Mouse (Mus musculus): ENCODE data around the gene Adgrl2. TPM values are rescaled to one million over a fixed set of nuclear protein-coding genes. Genes with fewer than 3 reads are reported as not detected.

The Adgrl2 gene
- total RNA-seq, 2 experiments from 2014 or later = 102 to 112 TPM

DNA sequence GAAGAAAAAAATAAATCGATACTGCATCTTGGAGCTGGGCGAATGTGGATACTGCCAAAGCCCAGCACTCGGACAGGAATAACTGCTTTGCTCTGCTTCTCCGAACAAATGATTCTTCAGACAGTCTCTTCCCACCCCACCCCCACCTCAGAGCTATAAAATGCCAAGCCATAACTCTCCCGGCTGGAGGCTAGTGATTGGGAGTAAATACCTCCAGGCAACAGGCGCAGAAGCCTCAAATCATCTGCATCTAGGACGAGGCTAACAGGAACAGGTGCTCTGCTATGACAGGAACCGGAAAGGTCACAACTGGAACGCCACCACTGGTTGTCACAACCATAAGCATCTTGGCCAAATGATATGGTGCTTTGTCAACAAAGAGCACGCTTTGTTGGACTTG, 94.1 kb downstream of the Adgrl2 start:
- intact Hi-C loops (cut with DNase I) = loop anchor here (10.0 kb wide), 1 partner anchor 551 kb away; no protein-coding TSS in a partner anchor
- DNase-seq = no peak

DNA sequence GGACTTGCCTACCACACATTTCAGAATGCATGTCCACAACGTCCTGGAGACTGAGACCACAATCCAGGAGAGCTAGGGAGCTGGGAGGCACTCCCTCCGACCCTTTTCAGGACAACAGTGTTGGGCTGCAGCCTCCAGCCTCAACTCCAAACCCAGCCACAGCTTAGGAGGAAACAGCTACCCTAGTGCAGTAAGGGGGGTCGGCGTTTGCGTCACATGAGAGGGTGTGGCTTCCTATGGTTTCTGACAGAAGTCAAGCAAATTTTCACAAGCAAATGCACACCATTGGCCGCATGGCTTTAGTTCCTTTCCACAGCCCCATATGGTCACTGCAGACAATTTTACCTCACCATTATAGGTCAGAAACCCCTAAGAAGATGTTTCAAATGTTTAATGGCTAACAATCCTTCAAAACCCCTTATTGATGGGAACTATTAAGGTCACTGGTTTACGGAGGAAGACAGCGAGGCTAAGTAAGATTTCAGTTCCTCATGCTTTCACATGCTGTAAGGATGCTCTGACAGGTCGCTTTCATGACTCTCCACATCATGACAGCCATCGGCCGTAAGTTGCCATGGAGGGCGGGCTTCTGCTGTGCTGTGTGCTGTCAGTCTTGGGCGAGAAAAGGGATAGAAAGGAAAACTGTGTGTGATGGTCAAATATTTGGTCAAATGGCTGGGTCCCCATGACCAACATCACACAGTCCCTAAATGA, 94.8 kb downstream of the Adgrl2 start:
- DNase-seq = peak in 1 of 2 experiments; percentile 23
- intact Hi-C loops (cut with DNase I) = loop anchor here (10.0 kb wide), 1 partner anchor 551 kb away; no protein-coding TSS in a partner anchor

DNA sequence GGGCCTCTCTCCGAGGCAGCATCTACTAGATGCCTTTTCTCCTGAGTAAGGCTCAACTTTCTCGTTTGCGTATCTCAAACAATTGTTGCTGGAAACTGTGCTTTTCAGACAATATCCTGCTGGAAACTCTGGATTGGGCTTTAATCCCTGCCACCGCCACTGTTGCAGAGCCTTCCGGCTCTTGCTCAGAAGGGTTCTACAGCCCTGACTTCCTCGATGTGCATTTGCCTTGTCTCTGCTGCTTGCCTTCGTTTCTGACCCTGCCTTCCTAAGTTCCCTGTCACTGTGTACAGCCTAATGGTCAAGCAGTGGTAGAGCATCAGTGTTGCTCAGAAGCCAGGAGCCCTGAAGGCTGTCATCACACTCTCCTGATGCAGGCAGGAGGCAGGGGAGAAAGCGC, 95.5 kb downstream of the Adgrl2 start:
- no peak for DNase-seq
- intact Hi-C loops (cut with DNase I) = loop anchor here (5.0 to 10.0 kb wide), 2 partner anchors 92 to 550 kb away; no protein-coding TSS in a partner anchor

DNA sequence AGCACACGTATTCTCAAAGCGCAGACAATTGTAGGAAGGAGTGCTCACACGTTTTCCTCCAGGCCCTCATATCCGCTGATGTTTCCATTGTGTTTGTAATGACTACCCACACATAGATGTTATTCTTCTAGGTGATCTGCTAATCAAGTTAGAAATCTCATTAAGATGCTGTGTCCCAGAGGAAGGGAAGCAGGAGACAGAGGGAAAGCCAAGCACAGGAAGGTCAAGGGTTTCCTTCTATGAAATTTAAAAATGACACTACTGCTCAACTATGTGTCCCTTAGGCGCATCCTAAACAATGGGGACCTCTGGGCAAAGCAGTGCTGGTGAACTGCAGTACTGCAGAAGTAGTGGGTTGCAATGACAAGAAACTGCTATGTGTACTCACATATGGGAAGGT, 102.5 kb downstream of the Adgrl2 start:
- DNase-seq = no peak
- intact Hi-C loops (cut with DNase I) = no loop called here

DNA sequence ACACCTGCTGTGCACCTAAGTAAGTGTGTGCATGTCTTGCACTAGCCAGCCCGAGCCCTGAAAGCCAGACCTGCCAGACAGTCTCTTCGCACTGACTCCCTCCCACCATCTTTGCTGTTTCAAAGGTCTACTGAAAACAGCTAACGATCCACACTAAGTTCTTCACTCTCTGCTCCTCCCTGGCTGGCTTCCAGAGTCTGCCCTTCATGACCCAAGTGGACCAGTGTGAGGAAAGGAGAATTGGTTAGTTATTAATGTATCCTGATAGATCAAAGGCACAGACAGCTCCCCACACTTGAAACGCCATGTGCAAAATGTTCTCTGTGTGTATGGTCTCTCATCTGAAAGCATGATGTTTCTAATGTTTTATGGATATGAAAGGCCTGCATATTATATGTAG, 103.4 kb downstream of the Adgrl2 start:
- intact Hi-C loops (cut with DNase I) = no loop called here
- DNase-seq = no peak

DNA sequence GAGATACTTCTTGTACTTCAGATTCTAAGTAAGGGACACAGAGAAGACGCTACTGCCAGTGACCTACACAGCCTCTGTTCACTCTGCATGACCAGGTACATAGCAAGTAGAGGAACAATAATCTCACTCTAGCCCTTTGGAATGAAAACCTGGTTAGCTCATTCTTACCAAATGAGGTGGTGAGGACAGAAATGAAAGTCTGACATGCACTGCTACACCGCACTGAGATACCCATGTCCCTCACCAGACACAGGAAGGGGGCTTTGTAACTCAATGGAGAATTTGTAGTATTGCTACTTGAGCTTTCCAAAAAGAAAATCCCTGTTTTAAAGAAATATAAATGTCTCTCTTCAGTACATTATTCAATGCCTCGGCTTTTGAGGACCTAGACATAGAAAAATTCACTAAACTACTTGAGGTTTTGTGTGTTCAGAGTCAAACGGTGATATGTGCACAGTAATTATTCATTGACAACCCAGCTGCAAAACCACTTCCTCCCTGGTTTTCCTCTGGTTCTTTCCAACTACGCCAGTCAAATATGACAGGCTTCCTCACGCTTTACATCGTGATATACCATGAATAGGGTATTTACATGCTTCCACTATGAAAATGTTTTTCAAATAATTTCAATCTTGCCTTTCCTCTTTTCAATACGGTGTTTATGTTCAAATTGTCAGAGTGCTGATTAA, 104.2 kb downstream of the Adgrl2 start:
- intact Hi-C loops (cut with DNase I) = no loop called here

DNA sequence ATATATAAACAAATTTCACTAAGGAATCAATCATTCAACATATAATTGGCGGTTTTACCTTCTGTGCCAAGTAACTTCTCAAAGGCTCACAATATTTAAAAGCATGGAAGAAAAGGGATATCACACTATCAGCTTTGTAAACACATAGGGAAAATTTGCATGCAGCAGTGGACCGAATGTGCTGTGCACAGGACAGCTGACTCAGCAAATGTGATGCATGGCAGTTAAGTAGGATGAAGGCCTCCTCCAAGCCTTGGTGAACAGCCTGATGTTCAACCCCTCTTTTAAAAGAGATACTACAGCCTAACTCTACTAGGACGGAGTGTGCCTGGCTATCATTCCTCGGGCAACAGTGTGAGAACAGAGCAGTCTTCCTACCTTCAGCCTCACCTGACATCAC, 105.2 kb downstream of the Adgrl2 start:
- intact Hi-C loops (cut with DNase I) = no loop called here

More for the DNA sequence above, 104.2 kb downstream of the Adgrl2 start:
- DNase-seq = no peak

DNA sequence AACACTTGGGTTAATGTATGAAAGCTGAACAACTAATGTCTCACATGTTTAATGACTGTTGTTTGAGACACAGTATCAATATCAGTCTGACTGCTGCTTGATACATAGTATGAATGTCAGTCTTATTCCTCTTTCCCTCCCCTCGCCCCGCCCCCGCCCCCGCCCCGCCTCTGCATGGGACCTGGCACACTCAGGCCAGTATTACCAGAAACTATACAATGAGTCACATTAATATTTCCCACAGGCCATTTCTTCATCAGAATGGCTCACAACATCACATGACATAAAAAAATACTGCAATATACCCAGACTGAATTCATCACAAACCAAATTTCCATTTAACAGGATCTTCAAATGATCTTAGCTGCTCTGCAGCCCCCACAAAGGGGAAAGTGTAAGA, 108.9 kb downstream of the Adgrl2 start:
- intact Hi-C loops (cut with DNase I) = no loop called here
- DNase-seq = no peak

More for the DNA sequence above, 105.2 kb downstream of the Adgrl2 start:
- DNase-seq = no peak

DNA sequence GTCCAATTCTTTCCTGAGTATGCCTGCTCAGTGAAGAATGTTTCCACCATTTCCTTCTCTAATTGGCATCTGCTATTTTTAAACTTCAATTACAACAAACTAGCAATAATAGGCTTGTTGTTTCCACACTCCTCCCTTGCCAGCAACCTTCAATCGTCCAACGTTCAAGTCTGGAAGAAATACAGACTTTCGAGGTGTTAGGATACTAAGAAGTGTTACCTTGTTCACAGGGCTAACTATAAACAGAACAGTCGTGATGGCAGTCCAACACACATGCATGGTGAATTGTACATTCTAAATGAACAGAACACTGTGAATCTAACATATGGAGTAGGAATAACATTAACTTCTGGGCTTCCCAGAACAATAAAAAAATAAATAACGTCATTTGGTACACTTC, 117.8 kb downstream of the Adgrl2 start:
- DNase-seq = no peak
- intact Hi-C loops (cut with DNase I) = no loop called here

DNA sequence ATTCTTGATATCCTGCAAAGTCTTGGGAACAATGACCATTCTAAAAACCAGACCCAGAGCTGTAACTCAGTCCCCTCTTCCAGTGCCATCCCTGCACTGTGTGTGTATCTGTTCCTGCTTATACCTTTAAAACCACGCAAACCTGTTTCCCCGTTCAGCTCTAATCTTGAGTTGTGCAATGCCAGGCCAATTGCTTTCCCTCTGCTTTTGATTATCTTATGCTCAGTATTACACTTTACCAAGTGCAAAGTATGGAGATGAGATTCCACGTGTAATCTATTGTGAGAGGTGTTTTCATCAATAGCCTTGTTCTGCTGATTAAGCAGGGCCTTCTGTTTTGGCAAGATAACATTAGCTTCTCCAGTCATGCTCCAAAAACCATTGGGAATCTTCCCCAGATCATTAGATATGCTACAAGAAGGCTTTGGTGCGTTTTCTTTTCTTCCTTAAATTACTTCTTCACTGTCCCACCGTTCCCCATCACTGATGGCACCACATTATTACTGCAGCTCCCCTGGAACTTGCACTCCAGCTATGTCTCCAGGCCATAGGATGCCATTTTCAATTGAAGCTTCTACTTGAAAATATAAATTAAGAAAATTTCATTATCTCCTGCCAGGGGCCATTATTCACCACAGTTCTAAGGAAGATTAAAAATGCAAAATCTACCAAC, 118.4 kb downstream of the Adgrl2 start:
- intact Hi-C loops (cut with DNase I) = no loop called here
- DNase-seq = no peak

DNA sequence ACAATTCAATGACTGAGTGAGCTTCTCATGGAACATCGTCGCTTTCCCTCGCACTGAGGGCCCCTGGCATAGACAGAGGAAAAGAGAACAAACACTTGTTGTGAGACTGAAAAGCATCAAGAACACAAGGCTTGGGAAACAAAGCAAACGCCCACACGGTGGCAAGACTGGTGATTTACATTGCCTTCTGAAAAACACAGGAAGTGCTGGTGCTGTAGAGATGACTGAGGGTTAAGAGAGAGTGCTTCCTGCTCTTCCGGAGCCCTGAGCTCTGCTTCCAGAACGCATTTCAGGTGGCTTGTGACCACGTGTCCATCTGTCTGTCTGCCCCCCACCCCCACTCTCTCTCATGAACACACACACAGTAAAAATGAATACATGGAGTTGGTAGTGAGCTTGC, 122.7 kb downstream of the Adgrl2 start:
- DNase-seq = no peak
- intact Hi-C loops (cut with DNase I) = no loop called here

DNA sequence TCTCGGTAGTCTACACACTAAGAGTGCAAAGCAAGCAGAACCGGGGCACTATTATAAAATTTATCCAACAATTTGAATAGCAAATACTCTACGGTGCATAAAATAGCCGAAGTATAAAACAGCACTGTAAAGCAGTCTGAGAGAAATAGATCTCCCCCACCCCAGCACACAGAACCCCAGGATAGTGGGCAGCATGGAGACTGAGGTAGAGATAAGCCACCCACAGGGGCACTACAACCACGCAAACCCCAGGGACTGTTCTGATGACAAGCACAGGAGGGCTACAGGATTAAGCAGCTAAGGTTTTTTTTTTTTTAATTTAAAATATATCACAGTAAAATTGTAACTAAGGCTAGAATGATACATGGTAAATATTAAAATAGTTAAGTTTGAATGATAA, 123.7 kb downstream of the Adgrl2 start:
- intact Hi-C loops (cut with DNase I) = no loop called here
- DNase-seq = no peak

DNA sequence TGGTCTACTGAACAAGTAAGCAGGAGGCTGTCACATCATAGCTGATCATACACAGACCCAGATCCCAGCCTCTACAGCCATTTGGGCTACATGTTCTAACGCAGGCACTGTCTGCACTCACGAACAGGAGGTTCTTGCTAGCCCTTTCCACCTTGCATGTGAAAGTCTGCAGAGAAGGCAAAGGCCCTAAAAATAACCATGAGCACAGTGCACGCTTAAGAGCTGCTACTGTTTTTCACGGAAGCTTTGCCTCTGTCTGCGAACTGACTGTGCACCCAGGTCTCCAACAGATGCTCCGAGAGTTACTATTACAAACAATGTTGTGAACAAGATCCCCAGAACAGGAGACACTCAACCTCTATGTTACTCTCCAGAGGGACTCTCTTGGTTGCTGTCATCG, 124.3 kb downstream of the Adgrl2 start:
- DNase-seq = peak in 1 of 2 experiments; percentile 13
- intact Hi-C loops (cut with DNase I) = no loop called here

DNA sequence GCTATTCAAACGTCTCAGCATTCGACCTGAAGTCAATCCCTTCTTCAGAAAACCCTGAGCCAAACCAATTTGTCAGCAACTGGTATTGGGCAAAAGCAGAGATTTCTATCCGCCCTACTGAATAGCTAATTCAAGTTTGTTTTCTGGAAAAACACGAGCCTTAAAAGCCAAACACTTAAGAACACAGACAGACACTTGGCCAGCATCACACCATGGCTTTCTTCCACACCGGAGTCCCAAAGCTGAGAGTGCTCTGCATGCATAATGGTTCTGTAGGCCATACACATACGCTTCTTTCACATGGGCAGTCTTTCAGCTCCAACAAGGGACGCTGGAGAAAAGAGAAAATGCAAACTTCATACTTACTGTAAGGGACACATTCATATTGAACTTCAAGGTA, 125.1 kb downstream of the Adgrl2 start:
- peak in 1 of 2 experiments; percentile 11 for DNase-seq
- intact Hi-C loops (cut with DNase I) = no loop called here

DNA sequence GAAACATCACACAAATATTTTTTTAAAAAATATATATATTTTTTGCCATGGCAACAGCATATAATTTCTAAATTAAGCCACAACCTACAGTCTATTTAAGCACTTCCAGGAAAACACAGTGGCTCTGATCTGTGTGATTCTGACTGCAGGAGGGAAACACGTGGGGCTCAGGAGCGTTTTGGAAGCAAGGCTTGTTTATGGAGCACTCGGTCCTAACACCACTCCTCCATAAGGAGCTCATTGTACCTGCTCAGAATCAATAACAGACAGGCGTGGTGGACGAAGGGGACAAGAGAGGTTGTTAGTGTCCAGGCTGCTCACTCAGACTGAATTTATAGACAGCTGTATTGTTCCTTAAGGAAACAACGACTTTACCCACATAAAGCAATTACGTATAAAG, 128.5 kb downstream of the Adgrl2 start:
- no peak for DNase-seq
- intact Hi-C loops (cut with DNase I) = no loop called here

DNA sequence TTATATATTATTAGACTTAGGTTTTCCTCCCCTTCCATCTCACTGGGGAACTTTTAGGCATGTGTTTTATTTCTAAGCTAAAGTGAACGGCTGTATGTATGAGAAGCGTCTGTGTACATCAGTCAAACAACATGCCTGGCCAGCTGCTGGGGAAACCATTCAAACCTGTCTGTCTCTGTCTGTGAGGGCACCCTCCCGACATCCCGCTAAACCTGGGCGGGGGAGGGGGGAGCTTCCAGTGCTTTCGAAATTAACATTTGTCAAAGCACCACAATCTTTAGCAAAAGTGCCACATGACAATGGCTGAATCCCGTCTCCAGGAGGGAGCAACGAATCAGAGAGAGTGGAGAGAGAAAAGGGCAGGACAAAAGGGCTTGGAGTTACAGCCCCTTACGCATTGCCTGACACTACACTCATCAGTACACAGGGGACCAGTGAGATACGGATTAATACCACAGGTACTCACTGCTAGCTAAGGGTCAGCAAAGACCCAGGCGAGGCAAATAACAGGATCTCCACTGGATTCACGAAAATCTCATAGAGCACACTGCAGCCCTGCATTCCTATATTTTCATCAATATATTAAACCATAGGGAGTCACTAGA, 135.9 kb downstream of the Adgrl2 start:
- DNase-seq = no peak
- intact Hi-C loops (cut with DNase I) = loop anchor here (5.0 to 10.0 kb wide), 2 partner anchors 108 to 590 kb away; no protein-coding TSS in a partner anchor

DNA sequence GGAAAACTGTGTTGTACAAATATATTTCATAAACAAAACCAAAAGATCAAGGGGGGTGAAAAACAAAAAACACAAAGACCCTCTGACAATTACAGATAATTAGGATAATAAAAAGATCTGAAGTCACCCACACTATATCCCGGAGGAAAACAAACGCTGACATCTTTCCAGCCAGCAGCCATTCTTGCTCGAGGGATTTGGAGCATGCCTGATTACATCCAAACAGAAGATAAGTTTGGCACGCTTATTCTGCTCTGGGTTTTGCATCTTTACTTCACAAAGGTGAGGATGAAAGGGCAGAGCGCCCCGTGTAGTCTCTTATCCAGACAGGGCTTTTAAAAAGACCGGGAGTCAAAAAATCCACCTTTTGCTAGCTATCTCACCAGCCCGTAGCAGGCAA, 137.0 kb downstream of the Adgrl2 start:
- intact Hi-C loops (cut with DNase I) = loop anchor here (5.0 to 10.0 kb wide), 2 partner anchors 109 to 591 kb away; no protein-coding TSS in a partner anchor
- DNase-seq = no peak

DNA sequence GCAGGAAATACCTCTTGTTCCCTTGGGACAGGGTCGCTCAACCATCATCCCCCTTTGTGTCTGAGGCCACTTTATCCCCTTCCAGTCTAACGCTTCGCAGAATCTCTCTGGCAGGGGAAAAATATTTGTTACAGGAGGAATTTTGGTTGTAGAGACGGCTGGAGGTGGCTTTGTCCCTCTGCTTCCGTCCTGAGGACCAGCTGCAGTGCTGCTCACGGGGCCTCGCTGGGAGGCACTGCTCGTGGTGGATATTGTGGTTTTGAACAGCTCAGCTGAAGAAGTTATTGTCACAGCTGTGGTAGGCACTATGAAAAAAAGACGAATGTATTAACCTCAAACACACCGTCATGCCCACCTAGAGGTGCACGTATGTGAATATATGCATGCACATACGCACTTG, 137.8 kb downstream of the Adgrl2 start:
- DNase-seq = no peak

DNA sequence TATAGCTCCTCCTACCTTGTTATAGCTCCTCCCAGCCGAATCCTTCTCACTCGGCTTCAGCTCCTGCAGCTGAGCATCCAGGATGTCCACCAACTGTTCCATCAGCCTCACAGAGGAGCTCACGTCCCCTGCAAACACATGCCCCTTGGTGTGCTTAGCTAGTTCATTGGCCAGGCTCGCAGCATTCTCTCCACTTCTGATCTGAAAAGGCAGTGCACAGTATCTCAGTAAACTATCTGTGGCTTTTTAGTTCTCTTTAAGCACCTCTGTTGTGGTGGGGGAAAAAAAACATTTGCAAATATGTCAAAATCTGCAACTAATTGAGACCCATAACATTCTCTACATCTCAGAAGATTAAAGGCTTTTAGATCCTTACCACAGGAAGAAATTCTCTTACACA, 139.5 kb downstream of the Adgrl2 start:
- no peak for DNase-seq
- intact Hi-C loops (cut with DNase I) = loop anchor here (5.0 to 10.0 kb wide), 2 partner anchors 111 to 594 kb away; no protein-coding TSS in a partner anchor

More for the DNA sequence above, 137.8 kb downstream of the Adgrl2 start:
- intact Hi-C loops (cut with DNase I) = loop anchor here (5.0 to 10.0 kb wide), 2 partner anchors 110 to 592 kb away; no protein-coding TSS in a partner anchor

DNA sequence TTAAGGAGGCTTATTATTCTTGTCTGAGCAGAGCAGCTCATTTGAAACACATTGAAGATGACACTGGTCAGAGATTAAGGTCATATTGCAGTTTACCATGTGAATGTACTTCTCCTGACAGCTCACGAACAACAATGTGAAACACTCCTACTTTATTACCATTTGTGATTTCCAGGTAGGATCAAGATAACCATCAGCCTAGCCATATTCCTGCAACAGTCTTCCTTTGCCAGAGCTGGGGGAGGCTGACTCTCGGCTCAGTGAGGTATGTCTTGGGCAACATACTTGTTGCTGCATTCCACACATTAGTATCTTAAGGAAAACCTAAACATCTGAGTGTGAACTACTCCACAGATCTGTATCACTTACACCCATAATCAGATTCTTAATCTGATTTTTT, 142.0 kb downstream of the Adgrl2 start:
- intact Hi-C loops (cut with DNase I) = no loop called here
- no peak for DNase-seq

DNA sequence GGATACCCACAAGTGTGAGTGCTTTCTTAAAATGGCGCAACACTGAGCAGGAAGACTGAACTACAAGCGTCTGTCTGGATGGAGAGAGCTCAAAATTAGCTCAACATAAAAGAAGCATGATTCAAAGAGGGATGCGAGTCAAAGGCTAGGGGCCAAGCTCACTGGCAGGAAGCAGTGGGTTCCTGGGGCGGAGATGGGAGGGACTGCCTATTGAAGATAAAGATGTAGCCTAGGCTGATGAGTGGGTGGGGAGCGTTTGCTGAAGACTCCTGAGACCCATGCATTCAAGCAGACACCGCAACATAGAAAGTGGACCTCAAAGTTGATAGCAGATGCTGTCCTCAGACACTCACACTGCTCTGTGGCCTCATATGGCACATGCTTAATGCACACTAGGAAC, 146.2 kb downstream of the Adgrl2 start:
- intact Hi-C loops (cut with DNase I) = loop anchor here (5.0 kb wide), 1 partner anchor 143 kb away; no protein-coding TSS in a partner anchor
- peak in 1 of 2 experiments; percentile 29 for DNase-seq

Measured in heart, postnatal 10 days (tissue).